Mouse (Mus musculus) c-Kit-positive CD71-positive TER-119-positive erythroid progenitor cells, embryonic 14.5 days (primary cell): ENCODE results near the gene Iqcf6.
"Not testable (repeated sequence)": the region's sequence is repeated elsewhere in the genome, so short reads cannot be mapped to it uniquely, and the experiment has no call there.

Source experiments
- DNase-seq: peaks from one replicate; pipeline ENCODE4 v3.0.0-alpha.2; 2013; ENCODE audit warnings: low spot score

Iqcf6 gene

DNA sequence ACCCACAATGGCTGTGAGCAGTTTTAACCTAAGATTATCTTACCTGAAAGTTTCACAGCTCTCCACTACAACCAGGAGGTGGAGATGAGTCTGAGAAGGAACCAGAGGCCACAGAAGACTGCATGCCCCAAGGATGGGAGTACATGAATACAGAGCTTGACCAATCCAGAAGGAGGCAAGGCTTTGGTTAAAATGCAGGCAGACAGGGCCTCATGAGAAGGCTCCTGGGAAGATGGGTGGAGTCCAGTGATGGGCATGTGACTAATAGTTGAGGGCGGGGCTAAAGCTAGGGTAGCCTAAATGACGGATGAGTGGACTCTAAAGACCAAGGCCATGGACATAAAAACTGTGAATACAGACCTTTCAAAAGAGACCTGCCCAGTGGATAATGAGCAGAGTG lies at the start of gene Iqcf6:
Gene Iqcf6, plus strand, starts transcription at position 301 of the 400 bp plus-strand sequence.
- DNase-seq, result no peak

DNA sequence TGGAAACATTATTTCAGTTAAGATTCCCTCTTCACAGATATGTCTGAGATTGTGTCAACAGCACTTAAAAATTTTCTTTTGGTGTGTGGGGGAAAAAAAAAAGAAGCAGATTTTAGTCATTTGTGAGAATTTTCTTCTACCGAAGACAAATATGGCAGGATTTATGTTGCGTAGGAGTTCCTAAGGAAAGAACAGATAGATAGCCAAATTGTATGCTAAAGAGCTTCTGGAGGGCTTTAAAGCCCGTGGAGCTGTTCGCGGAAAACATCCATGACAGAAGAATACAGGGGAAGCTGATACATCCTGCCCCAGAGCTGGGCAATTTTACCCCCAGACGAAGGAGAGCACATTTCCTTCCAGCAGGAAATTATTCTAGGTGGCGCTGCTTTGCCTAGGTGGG lies 46.4 kb upstream of the Iqcf6 start:
- no peak for DNase-seq

DNA sequence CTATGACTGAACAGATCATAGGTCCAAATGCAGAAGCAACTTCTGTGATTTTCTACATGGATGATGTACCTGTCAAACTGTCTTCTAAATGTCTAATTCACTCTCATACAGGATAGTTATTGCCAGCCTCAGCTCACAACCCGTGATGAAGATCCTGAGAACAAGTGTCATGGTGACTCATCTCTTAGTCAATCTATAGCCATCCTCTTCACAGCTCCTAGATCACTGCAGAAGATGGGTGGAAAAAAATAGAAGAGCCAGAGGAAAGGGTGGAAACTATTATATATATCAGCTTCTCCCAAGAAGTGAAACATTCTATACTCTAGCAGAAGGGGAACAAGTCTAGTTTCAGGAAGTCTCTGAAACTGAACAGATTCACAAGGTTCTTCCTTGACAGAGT lies 43.8 kb upstream of the Iqcf6 start:
- DNase-seq, result no peak

DNA sequence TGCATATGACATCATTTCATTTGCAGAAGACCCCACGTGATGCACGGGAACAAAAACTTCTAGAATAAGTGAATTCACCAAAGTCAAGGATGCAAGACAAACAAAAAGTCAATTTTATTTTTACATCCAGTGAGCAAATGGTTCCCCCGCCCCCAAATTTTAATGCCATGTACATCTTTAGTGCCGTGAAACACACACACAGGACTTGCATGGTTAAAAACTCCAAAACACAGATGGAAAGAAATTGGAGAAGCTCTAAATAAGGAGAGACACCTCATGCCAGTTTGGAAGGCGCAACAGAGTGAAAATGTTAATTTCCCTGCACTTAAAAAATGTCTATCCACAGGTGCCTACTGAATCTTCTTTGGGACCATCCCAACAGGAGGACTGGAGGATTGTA lies 34.2 kb upstream of the Iqcf6 start:
- no peak for DNase-seq

- not testable (repeated sequence) for DNase-seq
Observed at GRCm38 (mm10) chr9:106595402-106595801, 31.0 kb upstream of the Iqcf6 start.

DNA sequence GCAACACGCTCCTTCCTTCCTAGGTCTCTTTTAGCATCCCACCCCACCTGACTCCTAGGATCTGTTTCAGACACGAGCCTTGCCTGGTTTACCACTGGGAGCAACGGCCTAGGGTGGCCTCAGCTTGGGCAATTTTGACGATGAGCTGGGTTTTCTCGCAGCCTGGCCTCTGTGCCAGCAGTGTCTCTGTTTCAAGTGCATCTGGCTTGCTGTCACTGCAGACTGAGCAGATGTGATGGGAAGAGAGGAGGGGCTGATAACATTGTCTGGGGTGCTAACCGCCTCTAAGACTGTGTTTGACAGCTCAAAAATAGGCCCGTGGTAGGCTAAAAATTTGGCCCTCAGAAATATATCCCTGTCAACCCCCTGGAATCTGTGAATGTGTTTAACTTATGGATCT lies 30.5 kb upstream of the Iqcf6 start:
- DNase-seq, result no peak

DNA sequence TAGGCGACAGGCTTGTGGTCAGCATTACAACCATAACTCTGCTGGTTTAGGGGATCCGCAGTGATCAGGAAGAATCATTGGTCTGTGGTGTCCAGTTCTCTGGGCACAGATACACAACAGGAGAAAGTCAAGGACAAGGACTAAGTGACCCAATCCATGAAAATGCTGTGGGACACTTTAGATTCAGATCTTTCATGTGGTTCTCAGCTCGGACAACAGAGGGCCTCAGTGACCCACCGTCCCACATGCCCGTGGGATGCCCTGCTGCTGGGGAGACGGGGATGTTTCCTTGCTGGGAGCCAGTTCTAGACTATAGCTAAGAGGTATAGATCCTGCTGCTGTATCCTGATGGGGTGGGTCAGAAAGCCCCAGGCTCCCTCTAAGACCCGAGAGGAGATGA lies 27.9 kb upstream of the Iqcf6 start:
- DNase-seq, result no peak

- DNase-seq, result peak; percentile 41
Observed at GRCm38 (mm10) chr9:106600546-106600945, 25.8 kb upstream of the Iqcf6 start.

GRCm38 (mm10) chr9:106610727-106611126 lies 15.7 kb upstream of the Iqcf6 start:
- DNase-seq, result no peak

DNA sequence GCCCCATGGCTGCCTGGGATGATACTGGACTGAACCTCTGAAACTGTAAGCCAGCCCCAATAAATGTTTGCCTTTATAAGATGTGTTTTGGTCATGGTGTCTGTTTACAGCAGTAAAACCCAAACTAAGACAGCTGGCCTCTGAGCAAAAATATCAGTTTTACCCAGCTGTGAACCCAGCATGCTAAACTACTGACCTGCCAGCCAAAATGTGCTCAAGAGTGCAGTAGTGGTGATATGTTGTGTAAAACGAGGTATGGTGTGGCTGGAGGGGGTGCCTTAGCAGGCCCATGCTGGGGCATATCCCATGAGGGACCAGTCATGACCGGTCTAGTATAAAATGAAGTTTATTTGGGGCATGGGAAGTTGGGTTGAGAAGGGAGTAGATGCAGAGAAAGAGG lies 12.4 kb upstream of the Iqcf6 start:
- no peak for DNase-seq

DNA sequence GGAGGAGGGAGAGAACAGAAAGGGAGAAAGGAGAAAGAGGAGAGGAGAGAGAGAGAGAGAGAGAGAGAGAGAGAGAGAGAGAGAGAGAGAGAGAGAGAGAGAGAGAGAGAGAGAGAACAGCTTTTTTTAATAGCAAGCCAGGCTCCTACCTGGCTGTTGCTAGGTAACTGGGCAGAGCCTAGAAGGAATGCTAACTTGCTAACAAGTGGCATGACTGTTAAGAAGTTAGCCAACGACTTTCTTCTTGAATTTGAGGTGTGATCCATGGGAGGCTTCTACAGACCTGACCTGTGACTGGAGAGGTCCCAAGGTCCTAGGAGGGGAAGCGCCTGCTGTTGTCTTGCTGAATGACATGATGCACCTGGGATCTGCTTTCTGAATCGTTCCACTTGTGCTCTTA lies 11.8 kb upstream of the Iqcf6 start:
- DNase-seq, result no peak

GRCm38 (mm10) chr9:106616306-106616705 lies 10.1 kb upstream of the Iqcf6 start:
- no peak for DNase-seq

DNA sequence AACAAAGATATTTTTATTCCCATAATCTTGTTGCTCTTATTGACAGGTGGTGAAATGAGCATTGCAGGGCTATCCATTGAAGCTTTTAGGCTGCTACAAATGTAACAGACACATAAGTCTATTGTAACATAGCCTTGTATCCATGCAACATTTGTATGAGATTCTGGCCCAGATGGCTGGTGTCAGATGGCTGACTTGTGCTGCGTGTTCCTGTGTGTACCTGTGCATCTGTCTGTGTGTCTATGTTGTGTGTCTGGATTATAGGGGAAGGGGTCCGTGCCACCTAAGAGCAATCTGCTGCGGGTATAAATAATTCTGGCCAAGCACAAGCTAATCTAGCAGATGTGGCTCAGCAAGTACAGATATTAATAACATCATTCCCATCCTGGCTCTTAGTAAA lies 8.9 kb upstream of the Iqcf6 start:
- DNase-seq, result no peak

GRCm38 (mm10) chr9:106627796-106628195 lies 1.4 kb downstream of the Iqcf6 start:
- DNase-seq, result not testable (repeated sequence)

GRCm38 (mm10) chr9:106632185-106632584 lies 5.8 kb downstream of the Iqcf6 start:
- no peak for DNase-seq

DNA sequence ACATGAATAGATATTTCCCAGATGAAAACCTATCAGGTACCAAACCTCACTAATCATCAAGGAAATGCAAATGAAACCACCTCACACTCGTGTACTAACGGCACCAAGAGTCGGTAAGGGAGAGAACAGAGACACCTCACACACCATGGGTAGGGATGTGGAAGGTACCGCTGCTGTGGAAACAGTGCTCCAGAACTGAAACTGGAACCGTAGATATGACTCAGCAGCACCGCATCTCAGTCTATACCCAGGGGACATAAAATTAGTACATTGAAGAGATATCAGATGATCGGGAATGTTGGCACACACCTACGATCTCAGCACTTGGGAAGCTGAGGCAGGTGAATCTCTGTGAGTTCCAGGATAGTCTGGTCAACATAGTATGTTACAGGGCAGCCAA lies 11.8 kb downstream of the Iqcf6 start:
- DNase-seq, result no peak

DNA sequence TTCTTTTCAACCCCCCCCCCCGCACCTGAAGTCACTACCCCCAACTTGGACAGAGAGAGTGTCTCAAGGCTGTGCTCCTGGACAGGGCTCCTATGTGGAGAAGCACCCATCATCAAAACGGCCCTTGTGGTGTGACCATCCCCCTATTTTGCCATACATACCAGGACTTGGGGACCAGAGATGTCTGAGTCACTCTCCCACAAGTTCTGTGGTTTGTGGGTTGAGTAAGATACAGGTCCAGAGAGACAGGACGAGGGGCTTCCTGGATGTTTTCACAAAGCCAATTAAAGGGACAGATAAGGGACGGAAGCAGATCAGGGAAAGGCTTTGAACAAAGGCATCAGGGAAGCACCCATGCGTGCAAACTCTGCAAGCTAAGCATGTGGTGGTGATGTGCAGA lies 15.0 kb downstream of the Iqcf6 start:
- no peak for DNase-seq

GRCm38 (mm10) chr9:106643128-106643527 lies 16.7 kb downstream of the Iqcf6 start:
- peak; percentile 71 for DNase-seq

- peak; percentile 12 for DNase-seq
Observed at GRCm38 (mm10) chr9:106643787-106644186, 17.4 kb downstream of the Iqcf6 start.

GRCm38 (mm10) chr9:106645684-106646271 lies 19.4 kb downstream of the Iqcf6 start:
- no peak for DNase-seq

GRCm38 (mm10) chr9:106647226-106647625 lies 20.8 kb downstream of the Iqcf6 start:
- no peak for DNase-seq

GRCm38 (mm10) chr9:106652720-106653119 lies 26.3 kb downstream of the Iqcf6 start:
- DNase-seq, result no peak

GRCm38 (mm10) chr9:106655884-106656720 lies 29.7 kb downstream of the Iqcf6 start, which contains the start of gene Grm2:
Gene Grm2, minus strand, starts transcription at chr9:106656082.
- peak; percentile 29 for DNase-seq

DNA sequence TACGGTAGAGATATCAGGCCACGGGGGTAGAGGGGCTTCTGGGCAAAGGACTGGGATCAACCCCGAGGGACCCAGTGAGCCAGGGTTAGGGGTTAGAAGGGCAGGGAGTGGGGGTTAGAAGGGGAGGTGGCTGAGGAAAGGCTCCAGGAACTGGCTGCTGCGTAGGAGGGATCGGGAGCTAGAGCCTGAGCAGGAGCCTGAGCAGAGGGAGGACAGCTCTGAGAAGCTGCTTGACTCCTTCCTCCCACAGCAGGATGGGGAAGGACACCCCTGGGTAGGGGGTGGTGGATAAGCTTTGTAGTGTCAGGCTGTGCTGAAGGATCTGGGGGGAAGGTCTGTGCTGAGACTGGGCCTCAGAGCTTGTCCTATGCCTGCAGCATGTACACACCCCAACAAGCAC lies 30.4 kb downstream of the Iqcf6 start:
- DNase-seq, result no peak
